Mouse (Mus musculus): Measurements from ENCODE around the gene Kcnip1.

DNA sequence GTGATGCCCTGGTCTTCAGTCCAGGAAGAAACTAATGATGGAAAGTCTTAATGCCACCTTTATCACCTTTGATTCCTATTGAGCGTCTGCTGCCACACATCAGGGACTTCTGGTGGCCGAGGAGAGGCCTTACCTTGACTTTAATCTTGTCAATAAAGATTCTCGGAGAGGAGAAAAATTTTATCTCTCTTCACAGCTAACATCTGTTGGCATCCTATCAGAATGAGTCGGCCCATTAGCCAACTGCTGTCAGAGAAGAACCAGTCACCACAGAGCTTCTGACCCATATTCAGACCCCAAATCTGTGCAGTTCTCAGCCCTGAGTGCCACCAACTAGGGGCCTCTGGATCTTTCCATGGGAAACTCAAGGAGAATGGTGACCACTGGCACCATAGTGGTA, 107.0 kb downstream of the Kcnip1 start:
- TF ChIP-seq CTCF (IDR thresholded peaks at IDR 0.05; ENCODE audit: extremely low read depth, insufficient read depth, low read length) (no peak), POLR2A (IDR thresholded peaks at IDR 0.05; ENCODE audit: extremely low read depth, insufficient read depth, low read length) (no peak)
